Mouse (Mus musculus): ENCODE results near the gene Rad51b. TPM values are rescaled to one million over a fixed set of nuclear protein-coding genes. Genes with fewer than 3 reads are reported as not detected.

Gene Rad51b
- polyA plus RNA-seq, 1 experiment from 2014 or later: 1.3 TPM

DNA sequence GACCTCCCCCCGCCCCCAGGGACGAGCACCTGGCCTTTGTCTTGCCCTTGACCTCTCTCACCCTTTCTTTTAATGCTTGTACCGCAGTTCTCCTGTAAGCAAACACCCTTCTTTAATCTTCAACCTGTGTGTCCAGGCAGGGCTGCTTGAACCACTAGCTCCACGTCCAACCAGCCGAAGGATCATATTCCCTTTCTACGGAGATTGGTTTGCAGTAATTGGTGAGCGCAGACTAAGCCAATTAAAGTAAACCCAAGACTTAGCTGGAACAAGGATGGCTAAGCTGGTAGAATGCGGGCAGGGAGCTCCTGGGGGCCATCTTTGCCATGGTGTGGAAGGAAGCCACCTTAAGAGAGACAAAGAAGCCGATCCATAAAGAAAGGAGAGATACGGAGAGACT is 490.5 kb downstream of the Rad51b start:
- Histone ChIP-seq H3K36me3 (replicated peaks) (no peaks in the 10 kb centered on the region), H3K27ac (no peak overlapping the region), H3K9me3 (no peaks in the 10 kb centered on the region), H3K4me2 (no peak overlapping the region), H3K4me1 (no peaks in the 10 kb centered on the region), H3K4me3 (no peak overlapping the region), H3K9ac (no peak overlapping the region), H3K27me3 (replicated peaks) (no peaks in the 10 kb centered on the region)
- WGBS: 86% methylated on average over 10 of the region's 10 CpGs
- ATAC-seq (replicated peaks): no peak

DNA sequence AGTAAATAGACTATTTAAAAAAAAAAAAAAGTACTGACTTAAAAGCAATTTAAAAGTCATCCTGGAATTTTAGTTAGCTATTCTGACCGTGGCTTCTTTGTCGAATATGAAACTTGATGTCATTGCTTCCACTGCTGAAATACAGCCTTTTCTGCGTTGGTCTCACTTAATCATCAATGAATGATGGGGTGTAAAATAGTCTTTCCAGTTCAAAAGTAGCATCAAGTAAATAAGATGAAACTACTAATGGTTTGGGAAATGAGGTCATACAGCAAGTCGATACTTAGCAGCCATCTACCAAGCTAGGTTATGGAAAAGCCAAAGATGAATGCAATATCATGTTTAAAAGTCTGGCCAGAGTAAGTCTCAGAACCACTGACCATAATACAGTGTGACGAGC is 491.3 kb downstream of the Rad51b start:
- H3K4me3 ChIP-seq: no peak overlapping the region
- no peaks in the 10 kb centered on the region for H3K27me3 ChIP-seq (replicated peaks)
- H3K9ac ChIP-seq: no peak overlapping the region
- ATAC-seq (replicated peaks): no peak
- no peak overlapping the region for H3K27ac ChIP-seq
- no peaks in the 10 kb centered on the region for H3K36me3 ChIP-seq (replicated peaks)
- WGBS: 96% methylated on average over 5 of the region's 5 CpGs
- H3K4me2 ChIP-seq: no peak overlapping the region
- no peaks in the 10 kb centered on the region for H3K9me3 ChIP-seq
- H3K4me1 ChIP-seq: no peaks in the 10 kb centered on the region

DNA sequence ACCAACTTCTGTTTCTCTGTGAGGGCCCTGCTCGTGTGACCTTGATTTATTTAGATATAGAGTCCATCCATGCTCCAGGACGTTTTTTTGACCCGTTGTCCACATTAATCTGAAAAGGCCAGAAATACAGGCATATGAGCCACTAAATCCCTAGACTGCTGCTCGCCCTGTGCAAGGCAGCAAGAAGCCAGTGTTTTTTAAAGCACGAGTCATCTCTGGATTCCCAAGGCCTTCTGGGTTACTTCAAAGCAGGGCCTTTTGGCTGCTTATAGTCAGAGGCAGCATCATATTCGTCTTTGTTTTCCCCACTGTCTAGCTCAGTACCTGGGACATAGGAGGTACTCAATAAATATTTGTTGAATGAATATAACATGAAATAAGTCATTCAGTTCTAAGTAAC is 492.4 kb downstream of the Rad51b start:
- Histone ChIP-seq H3K27me3 (replicated peaks) (no peaks in the 10 kb centered on the region), H3K27ac (no peak overlapping the region), H3K9me3 (no peaks in the 10 kb centered on the region), H3K36me3 (replicated peaks) (no peaks in the 10 kb centered on the region), H3K4me1 (no peaks in the 10 kb centered on the region), H3K4me3 (no peak overlapping the region), H3K9ac (no peak overlapping the region), H3K4me2 (no peak overlapping the region)
- no peak for ATAC-seq (replicated peaks)
- 88% methylated on average over 6 of the region's 6 CpGs for WGBS

DNA sequence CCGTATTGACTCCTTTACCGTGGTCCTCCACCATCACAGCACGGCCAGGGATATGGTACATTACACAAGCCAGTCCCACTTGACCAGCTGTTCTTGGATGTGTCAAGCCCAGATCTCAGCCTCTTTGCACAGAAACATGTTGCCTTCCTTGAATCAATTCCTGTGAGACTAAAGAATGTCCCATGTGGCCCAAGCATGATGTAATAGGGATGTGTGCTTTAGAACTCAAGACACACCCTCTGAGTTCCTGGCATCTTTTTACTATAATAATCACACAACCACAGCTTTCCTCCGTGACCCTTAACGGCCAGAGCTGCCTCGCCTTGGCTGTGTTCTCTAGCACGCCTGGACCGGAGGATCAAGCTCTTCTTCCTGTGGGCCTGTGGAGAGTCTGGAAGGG is 496.3 kb downstream of the Rad51b start:
- no peak overlapping the region for H3K27ac ChIP-seq
- WGBS: 78% methylated on average over 8 of the region's 8 CpGs
- no peaks in the 10 kb centered on the region for H3K4me1 ChIP-seq
- no peaks in the 10 kb centered on the region for H3K36me3 ChIP-seq (replicated peaks)
- ATAC-seq (replicated peaks): no peak
- no peaks in the 10 kb centered on the region for H3K27me3 ChIP-seq (replicated peaks)
- no peak overlapping the region for H3K9ac ChIP-seq
- no peaks in the 10 kb centered on the region for H3K9me3 ChIP-seq
- no peak overlapping the region for H3K4me3 ChIP-seq
- H3K4me2 ChIP-seq: no peak overlapping the region

DNA sequence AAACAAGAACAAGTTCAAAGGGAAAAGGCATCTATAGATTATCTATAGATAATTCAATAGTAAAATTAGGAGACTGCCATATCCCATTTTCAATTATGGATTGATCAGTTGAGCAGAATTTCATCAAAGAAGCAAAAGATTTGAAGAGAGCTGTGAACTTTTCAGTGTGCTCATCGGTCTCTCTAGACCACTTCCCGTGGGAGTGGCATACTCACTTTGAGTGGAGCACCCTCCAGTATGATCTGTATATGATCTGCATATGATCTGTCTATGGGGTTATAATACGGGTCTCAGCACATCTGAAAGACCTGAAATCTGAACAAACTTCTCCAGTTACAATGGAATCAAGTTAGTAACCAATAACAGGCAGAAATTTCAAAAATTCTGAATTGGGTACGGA is 497.7 kb downstream of the Rad51b start:
- Histone ChIP-seq H3K9me3 (no peaks in the 10 kb centered on the region), H3K27me3 (replicated peaks) (no peaks in the 10 kb centered on the region), H3K36me3 (replicated peaks) (no peaks in the 10 kb centered on the region), H3K4me3 (no peak overlapping the region), H3K4me2 (no peak overlapping the region), H3K9ac (no peak overlapping the region), H3K27ac (no peak overlapping the region), H3K4me1 (no peaks in the 10 kb centered on the region)
- no peak for ATAC-seq (replicated peaks)
- 92% methylated on average over 4 of the region's 4 CpGs for WGBS

DNA sequence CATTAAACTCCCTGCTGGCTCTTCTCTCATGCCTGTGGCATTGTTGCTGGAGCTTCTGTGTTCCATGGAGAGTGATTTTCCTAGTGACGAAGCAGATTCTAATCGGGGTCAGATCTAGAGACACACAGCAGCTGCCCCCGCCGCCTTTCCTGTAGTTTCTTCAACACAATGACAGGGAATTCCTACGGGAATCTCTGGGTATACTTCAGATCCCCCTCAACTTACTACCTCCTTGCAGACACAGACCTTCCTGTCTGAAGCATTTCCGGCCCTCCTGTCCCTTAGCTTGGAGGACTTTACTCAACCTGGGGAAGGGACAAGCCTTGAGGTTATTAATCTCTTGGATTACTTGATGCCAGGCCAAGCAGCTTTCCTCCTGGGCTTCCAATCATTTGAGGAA is 499.2 kb downstream of the Rad51b start:
- no peaks in the 10 kb centered on the region for H3K36me3 ChIP-seq (replicated peaks)
- H3K4me1 ChIP-seq: no peaks in the 10 kb centered on the region
- H3K4me3 ChIP-seq: no peak overlapping the region
- no peaks in the 10 kb centered on the region for H3K27me3 ChIP-seq (replicated peaks)
- WGBS: 64% methylated on average over 6 of the region's 6 CpGs
- H3K9ac ChIP-seq: no peak overlapping the region
- no peak for ATAC-seq (replicated peaks)
- no peak overlapping the region for H3K4me2 ChIP-seq
- H3K27ac ChIP-seq: no peak overlapping the region
- H3K9me3 ChIP-seq: no peaks in the 10 kb centered on the region

DNA sequence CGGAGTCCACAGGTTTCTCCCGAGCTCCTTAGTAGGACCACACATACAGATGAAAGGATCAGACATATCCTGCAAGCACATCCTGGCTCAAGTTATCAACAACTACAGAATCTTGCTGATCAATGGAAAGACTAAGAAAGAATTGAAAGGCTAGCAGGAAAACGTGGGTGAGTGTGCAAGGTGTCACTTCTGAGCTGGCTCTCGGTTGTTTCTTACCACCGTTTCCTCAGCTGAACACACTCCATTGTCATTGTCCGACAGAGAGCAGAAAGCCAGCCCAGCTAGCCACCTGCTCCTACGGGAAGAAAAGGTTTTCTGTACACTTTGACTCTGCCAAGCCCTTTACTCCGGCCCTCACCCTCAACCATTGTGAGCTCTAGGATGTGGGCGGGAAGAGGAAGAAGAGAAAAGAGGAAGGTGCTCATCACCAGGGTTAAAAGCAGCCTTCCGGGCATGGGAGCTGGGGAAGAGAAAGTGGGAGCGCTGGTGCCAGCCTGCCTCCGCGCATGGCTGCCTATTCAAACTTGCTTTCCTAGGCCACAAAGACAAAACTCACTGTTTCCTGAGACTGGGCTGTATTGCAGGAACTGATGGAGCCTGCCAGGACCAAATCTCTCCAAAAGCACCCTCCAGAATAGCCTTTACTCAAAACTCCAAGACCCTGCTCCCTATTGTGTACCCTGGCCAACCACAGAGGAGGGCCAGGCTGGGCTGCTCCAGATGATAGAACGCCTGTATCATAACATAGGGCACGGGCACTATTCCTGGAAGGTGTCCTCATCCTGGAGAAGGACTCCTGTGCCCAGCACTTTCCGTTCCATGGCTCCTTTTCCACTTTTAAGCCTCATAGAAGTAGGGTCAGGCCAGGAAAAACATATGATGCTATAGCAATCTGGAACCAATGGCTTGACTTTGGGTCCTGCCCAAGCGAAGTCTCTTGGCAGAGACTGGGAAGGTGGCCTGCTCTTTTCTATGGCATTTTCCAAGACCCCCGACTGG is 500.0 kb downstream of the Rad51b start:
- no peak overlapping the region for H3K4me2 ChIP-seq
- WGBS: 76% methylated on average over 18 of the region's 18 CpGs
- no peak for ATAC-seq (replicated peaks)

DNA sequence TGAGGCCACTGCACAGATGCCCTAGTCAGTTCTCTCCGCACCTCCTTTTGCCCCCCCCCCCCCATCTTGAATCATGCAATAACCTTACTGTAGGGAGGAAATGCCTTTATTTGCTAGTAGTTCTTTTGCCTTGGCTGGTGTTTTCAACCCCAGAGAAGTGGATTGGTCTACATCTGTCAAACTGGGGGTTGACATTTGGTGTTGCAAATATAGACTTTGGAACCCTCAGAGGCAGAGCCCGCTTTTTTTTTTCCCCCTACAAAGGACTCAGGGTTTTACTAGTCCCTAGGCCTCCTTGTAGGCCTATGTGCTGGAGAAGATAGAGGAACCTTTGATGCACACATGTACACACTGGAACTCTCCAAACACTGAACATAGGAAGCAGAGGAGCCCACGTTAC is 501.4 kb downstream of the Rad51b start:
- no peaks in the 10 kb centered on the region for H3K9me3 ChIP-seq
- no peaks in the 10 kb centered on the region for H3K4me1 ChIP-seq
- H3K4me2 ChIP-seq: no peak overlapping the region
- H3K9ac ChIP-seq: no peak overlapping the region
- ATAC-seq (replicated peaks): no peak
- WGBS: 76% methylated on average over 3 of the region's 3 CpGs
- no peak overlapping the region for H3K27ac ChIP-seq
- H3K36me3 ChIP-seq (replicated peaks): no peaks in the 10 kb centered on the region
- H3K27me3 ChIP-seq (replicated peaks): no peaks in the 10 kb centered on the region
- no peak overlapping the region for H3K4me3 ChIP-seq

More for the DNA sequence above, 500.0 kb downstream of the Rad51b start:
- H3K4me3 ChIP-seq: no peak overlapping the region
- no peak overlapping the region for H3K27ac ChIP-seq
- H3K4me1 ChIP-seq: no peaks in the 10 kb centered on the region
- H3K9me3 ChIP-seq: no peaks in the 10 kb centered on the region
- H3K9ac ChIP-seq: no peak overlapping the region
- no peaks in the 10 kb centered on the region for H3K27me3 ChIP-seq (replicated peaks)
- H3K36me3 ChIP-seq (replicated peaks): no peaks in the 10 kb centered on the region

DNA sequence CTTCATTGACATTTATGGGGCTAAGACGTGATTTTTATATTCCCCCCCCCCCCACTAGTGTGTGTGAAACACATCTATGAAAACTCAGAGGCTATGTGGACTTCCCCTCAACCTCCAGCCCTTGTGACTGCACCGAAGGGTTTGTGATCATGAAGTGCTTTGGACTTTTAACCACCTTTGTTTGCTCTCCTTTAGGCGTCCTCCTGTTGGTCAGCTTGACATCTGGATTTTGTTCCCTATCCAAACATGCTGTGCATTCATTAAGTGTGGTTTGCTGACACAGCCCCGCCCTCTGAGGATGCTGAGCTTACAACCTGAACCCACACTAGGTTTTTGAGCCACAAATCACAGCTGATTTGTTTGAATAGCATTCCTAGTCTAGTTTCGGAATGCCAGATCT is 502.3 kb downstream of the Rad51b start:
- Histone ChIP-seq H3K27me3 (replicated peaks) (no peaks in the 10 kb centered on the region), H3K9me3 (no peaks in the 10 kb centered on the region), H3K4me2 (no peak overlapping the region), H3K4me3 (no peak overlapping the region), H3K27ac (no peak overlapping the region), H3K9ac (no peak overlapping the region), H3K36me3 (replicated peaks) (no peaks in the 10 kb centered on the region), H3K4me1 (peaks cover under 1% of the 10 kb centered on the region; the same call in 1 of the 2 replicates)
- 82% methylated on average over 5 of the region's 5 CpGs for WGBS
- ATAC-seq (replicated peaks): no peak

DNA sequence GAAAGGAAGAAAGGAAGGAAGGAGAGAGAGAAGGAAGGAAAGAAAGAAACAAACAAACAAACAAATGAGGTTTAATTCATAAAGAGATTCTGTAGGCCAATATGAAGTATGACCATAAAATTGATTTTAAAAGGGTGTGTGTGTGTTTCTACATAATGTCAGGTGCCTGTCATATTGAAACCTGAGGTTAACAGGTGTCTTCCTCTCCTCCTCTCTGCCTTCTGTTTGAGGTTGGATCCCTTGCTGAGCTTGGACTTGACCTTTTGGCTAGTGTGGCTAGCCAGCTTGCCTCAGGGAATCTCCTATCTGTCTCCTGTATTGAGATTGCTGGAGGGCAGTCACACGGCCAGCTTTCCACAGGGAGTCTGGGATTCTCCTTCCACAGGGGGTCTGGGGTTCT is 506.6 kb downstream of the Rad51b start:
- Histone ChIP-seq H3K36me3 (replicated peaks) (no peaks in the 10 kb centered on the region), H3K27ac (no peak overlapping the region), H3K9me3 (no peaks in the 10 kb centered on the region), H3K9ac (no peak overlapping the region), H3K27me3 (replicated peaks) (no peaks in the 10 kb centered on the region), H3K4me2 (no peak overlapping the region), H3K4me1 (peaks cover 24% of the 10 kb centered on the region), H3K4me3 (no peak overlapping the region)
- 48% methylated on average over 1 of the region's 1 CpGs for WGBS
- no peak for ATAC-seq (replicated peaks)

DNA sequence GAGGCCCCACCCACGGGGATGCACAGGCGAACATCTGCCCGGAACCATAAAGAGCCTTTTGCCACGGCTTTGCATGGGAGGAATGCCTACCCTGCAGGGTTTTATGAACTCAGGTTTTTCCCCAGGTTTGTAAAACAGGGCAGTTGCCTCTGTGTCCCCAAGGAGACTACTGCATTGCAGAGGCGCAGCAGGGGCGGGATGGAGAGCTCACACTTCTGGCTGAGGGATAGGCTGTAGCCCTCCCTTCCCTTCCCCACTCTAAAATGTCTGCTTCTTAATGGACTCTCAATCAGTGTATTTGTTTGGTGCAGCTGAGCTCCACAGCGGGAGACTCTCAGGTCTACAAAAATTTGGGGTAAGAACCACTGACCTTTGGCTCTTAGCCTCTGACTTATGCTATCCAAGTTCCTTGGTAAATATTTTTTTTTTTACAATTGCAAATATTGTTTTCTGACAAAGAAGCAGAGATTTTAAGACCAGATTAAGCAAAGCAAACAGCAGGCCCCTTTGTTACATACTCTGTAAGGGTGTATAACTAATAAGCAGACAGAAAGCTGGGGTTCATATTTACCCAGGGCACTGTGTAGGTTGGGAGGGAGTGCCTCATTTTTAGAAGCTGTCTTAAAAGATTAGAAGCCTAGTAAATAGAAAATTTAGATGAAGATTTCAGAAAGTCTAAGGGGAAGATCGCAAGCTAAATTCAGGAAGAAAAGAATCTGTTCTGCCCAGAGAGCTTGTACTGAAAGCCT is 507.9 kb downstream of the Rad51b start:
- H3K4me1 ChIP-seq: peaks cover 24% of the 10 kb centered on the region
- ATAC-seq (replicated peaks): no peak
- peak overlapping the region; percentile 10; the same call in 1 of the 2 replicates for H3K27ac ChIP-seq
- no peak overlapping the region for H3K4me3 ChIP-seq
- no peak overlapping the region for H3K9ac ChIP-seq
- H3K27me3 ChIP-seq (replicated peaks): no peaks in the 10 kb centered on the region
- H3K36me3 ChIP-seq (replicated peaks): no peaks in the 10 kb centered on the region
- H3K4me2 ChIP-seq: no peak overlapping the region
- no peaks in the 10 kb centered on the region for H3K9me3 ChIP-seq
- 22% methylated on average over 8 of the region's 8 CpGs for WGBS

DNA sequence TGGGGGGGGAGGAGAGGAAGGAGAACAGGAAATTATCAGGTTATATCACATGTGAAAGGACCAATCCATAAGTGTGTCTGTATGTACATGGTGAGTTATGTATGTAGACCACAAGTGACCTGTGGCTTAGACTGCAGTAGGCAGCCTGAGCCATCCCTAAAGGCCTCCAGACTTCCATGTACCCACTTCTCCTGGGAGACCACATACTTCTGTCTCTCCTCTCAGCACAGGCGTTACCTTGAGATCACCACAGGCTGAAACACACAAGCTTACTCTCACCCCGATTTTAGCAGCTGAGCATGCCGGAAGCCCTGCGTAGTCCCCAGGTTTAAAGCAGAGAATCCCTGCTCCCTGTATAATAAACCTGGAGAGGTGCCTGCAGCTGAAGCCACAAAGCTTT is 509.9 kb downstream of the Rad51b start:
- Histone ChIP-seq H3K4me3 (no peak overlapping the region), H3K9ac (peak overlapping the region; percentile 17; the same call in 1 of the 2 replicates), H3K27me3 (replicated peaks) (no peaks in the 10 kb centered on the region), H3K4me2 (no peak overlapping the region), H3K9me3 (no peaks in the 10 kb centered on the region), H3K27ac (peak overlapping the region; percentile 65), H3K36me3 (replicated peaks) (no peaks in the 10 kb centered on the region), H3K4me1 (peaks cover 24% of the 10 kb centered on the region)
- peak; percentile 51 for ATAC-seq (replicated peaks)
- WGBS: 24% methylated on average over 4 of the region's 4 CpGs

Measured in midbrain, embryonic 15.5 days (tissue).